Mouse (Mus musculus) CH12.LX (cell line): Measurements from ENCODE around the gene Serinc5.

Experiments used
- CTCF ChIP-seq, 2 experiments: IDR thresholded peaks in 1 of 2; conservative IDR thresholded peaks in 1 of 2; 2 replicates each; pipeline ENCODE4 v1.5.1; 2011 to 2012; ENCODE audit warnings: low read depth in 2 of 2, low read length in 2 of 2, improper control_type of control experiment in 1 of 2, inconsistent platforms in 1 of 2, mild to moderate bottlenecking in 1 of 2, moderate library complexity in 1 of 2
- ELF1 ChIP-seq: IDR thresholded peaks from 2 replicates; pipeline ENCODE4 v1.6.1; 2014; ENCODE audit warnings: low read depth, mild to moderate bottlenecking, inconsistent platforms, low read length, improper control_type of control experiment
- MYC ChIP-seq: IDR thresholded peaks from 2 replicates; pipeline ENCODE4 v1.6.1; 2011; ENCODE audit warnings: low read depth, mild to moderate bottlenecking, improper control_type of control experiment, low read length
- NELFE ChIP-seq: IDR thresholded peaks from 2 replicates; pipeline ENCODE4 v1.6.1; 2011; ENCODE audit warnings: low read depth, low read length, improper control_type of control experiment
- POLR2A ChIP-seq: IDR thresholded peaks from 2 replicates; pipeline ENCODE4 v1.6.1; 2011; ENCODE audit warnings: low read depth, mild to moderate bottlenecking, improper control_type of control experiment, low read length
- RAD21 ChIP-seq: IDR thresholded peaks from 2 replicates; pipeline ENCODE4 v1.6.1; 2011; ENCODE audit warnings: low read depth, mild to moderate bottlenecking, low read length, improper control_type of control experiment, moderate library complexity
- TCF12 ChIP-seq: IDR thresholded peaks from 2 replicates; pipeline ENCODE4 v1.6.1; 2014; ENCODE audit warnings: low read depth, mild to moderate bottlenecking, inconsistent platforms, low read length, improper control_type of control experiment
- USF1 ChIP-seq: IDR thresholded peaks from 2 replicates; pipeline ENCODE4 v1.6.1; 2014; ENCODE audit warnings: low read depth, mild to moderate bottlenecking, inconsistent platforms, low read length, improper control_type of control experiment
- ZC3H11A ChIP-seq: IDR thresholded peaks from 2 replicates; pipeline ENCODE4 v1.6.1; 2012; ENCODE audit warnings: low read depth, mild to moderate bottlenecking, inconsistent platforms, low read length, improper control_type of control experiment
- ZMIZ1 ChIP-seq: IDR thresholded peaks from 2 replicates; pipeline ENCODE4 v1.6.1; 2012; ENCODE audit warnings: low read depth, mild to moderate bottlenecking, inconsistent platforms, low read length, improper control_type of control experiment

GRCm38 (mm10) chr13:92750976-92751518, 140.2 kb downstream of the Serinc5 start:
- TF ChIP-seq POLR2A (no peak), TCF12 (no peak), ZMIZ1 (no peak), RAD21 (peak; percentile 94), NELFE (no peak; the same call in 1 of the 2 replicates), CTCF (conservative IDR thresholded peaks at IDR 0.05 in 1 of 2, IDR thresholded peaks at IDR 0.05 in 1 of 2; ENCODE audit: low read depth in 2 of 2, low read length in 2 of 2) (peak; percentile 64 to 93), ELF1 (no peak), MYC (no peak), USF1 (no peak), ZC3H11A (peak; percentile 55)
